Mouse (Mus musculus) kidney, adult 18-20 months (tissue): ENCODE results near the gene Insr.

ENCODE experiments used
- DNase-seq: peaks from one replicate; pipeline ENCODE4 v3.0.0; 2021

Gene Insr

DNA sequence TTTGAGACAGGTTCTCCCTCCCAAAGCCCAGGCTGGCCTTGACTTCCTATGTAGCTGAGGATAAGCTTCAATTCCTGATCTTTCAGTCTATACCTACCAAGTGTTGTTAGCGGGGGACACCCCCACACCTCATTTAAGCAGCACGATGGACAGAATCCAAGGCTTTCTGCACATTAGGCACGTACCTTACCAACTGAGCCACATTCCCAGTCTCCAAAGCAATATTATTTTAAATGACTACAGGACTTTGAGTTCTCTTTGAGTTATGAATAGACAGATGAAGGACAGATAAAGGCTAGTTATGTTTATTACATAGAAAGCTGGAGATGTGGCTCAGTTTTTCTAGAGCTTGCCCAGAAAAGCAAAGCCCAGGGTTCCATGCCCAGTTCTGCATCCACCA, 5.6 kb downstream of the Insr start:
- DNase-seq: no peak

DNA sequence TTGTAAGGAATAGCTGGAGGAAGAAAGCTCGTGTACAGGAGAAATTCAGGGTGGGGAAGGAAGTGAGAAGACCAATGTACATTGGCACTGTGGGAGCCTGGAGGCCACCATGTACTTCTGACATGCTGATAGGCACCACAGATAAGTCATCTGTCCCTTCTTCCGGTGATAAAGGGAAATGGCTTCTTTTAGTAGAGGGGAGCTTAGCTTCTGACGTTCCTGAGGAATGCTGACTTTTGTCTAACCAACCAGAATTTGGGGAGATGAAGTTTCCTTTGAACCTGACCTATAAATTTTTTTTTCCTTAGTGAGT, 12.0 kb downstream of the Insr start:
- DNase-seq: no peak

DNA sequence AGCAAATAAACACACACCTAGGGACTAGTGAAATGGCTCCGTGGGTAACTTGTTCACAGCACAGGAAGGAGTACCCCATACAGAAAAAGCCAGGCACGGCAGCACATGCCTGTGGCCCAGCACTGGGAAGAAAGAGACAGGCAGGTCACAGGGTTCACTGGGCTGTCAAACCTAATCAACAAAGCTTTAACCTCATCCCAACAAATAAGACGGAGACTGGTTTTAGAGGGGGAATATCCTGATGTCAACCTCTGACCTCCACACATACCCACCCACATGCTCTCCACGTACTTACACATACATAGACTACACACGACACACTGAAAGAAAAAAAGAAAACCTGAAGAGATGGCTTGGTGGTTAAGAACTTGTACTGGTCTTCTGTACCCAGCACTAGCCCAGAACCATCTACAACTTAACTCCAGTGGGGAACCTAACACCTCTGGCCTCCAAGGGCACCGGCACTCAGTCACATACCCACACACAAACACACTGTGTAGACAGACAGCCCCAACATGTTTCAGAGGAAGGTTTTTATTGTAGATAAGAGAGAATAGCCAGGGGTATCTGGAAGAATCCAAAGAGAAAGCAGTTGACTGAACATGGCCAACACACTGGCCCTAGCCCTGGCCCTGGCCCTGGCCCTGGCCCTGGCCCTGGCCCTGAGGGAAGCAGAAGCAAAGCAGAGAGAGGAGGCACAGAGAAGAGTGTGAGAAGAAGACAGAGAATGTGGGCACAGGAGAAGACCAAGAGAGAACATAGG, 12.6 kb downstream of the Insr start:
- DNase-seq: no peak

DNA sequence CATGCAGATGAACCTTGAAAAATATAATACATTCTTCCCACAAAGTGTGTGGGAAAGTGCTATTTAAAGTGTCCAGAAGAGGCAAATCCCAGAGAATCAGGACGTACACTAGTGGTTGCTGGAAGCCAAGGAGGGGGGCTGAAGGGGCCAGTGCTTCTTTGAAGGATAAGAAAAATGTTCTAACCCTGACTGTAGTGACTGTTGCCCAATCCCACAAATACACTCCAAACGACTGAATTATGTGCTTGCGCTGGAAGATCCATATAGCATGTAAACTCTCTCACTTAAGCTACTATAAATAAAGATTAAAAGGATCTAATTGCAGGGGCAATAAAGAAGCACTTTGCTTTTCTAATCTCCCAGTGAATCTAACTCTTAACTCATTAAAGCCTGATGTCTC, 14.2 kb downstream of the Insr start:
- no peak for DNase-seq

DNA sequence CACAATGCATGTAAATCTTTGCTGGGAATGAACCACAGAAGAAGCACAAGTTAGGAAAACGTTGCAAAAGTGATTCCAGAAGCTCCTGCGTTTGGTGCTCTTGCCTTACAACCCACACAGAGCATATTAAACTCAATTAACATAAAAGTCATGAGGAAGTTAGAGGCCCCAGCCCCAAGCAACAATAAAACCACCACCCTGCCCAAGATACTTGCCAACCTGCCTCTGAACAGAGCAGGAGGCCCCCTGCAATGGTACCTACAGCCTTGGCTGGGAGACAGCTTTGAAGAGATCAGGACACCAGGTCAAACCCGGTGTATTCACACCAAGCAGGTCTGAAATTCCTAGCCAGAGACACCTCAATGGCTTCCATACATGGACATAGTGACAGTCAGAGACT, 16.6 kb downstream of the Insr start:
- DNase-seq: no peak

DNA sequence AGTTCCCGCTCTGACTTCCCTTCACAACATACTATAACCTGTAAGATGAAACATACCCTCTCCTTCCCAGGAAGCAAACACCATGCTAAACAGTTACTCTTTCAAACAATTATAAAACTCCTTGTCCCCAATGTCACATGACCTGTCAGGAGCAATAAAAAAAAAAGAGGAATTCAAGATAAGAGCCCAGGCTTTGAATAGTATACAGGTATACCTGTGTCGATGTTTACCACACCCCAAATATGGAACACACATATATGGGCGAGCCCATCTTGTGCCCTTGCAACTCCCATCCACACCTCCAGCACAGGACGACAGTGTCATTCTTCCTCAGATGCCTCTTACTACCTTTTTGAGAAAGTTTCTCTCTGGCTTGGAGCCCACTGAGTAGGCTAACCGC, 18.3 kb downstream of the Insr start:
- no peak for DNase-seq

DNA sequence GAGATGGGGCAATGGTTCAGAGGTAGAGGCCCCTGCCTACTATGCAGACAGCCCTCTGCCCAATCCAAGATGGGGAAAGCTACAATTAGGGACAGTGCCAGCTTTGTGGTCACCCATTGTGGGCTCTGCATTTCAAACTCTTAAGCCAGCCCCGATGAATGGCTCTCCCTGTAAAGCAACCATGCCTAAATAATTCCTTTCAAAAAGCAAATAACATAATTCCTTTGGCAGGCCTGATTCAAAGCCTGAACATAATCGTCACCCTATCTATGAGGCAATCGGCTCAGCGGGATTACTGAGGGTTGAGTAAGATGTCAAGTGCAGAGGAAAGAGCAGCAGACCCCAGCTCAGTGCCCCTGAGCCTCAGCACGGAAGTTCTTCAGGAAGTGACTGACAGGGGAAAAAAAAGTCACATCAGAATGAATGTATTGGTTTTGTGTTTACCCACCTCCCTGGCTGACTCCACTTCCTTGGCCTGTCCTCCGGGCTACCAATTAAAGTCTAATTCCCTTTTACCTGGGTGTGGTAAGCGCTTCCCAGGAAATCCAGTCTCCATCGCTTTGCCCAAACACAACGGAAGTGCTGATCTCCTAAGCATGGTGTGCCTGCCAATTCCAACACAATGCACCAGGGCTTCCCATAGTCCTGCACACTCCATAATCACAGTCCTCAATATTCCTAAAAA, 19.1 kb downstream of the Insr start:
- DNase-seq: no peak

DNA sequence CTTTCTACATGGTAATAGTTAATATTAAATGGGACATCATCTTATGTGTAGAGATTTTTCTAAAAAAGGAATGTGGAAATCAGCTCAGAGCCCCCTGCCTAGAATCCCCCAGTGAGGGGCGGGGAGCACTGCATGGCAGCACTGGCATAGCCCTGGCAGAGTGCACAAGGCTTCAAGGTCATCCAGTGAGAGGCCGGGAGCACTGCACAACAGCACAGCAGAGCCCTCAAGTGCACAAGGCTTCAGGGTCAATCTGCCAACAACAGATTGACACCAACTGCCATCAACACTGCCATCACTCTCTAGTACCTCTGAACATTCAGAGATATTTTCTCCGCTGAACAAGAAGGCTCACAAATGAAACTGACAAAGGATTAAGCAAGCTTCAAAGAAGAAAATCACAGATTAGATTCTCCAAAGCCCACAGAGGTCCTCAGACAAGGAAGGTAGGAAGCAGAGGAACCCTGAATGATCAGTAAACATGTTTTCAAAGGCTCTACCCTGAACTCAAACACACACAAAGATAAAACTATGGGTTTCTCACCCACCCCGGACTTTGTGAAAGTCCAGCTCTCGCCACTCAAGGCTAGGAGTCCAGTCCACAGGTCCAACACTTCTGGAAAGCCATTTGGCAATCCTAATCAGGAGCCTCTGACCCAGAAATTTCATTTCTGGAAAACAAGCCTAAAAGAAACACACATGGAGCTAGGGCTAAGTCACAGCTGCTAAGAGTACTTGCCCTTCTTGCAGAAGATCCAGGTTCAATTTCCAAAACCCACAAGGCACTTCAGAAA, 23.1 kb downstream of the Insr start:
- DNase-seq: no peak

DNA sequence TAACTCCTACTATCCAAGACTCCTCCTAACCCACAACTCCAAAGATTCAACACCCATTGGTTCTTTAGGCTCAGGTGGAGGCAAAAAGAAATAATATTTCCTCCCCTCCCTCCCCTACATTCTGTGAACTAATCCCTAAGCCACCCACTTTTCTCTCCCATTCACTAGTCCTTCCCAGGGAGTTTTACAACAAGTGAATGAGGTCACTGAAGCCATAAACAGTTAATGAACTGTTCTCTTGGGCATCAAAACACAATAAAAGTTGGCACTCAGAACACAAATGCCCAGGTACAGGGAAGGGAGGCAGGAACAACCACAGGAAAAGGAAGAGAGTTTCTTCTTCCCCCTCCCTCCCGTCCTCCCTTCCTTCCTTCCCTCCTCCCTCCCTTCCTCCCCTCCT, 24.1 kb downstream of the Insr start:
- DNase-seq: no peak

DNA sequence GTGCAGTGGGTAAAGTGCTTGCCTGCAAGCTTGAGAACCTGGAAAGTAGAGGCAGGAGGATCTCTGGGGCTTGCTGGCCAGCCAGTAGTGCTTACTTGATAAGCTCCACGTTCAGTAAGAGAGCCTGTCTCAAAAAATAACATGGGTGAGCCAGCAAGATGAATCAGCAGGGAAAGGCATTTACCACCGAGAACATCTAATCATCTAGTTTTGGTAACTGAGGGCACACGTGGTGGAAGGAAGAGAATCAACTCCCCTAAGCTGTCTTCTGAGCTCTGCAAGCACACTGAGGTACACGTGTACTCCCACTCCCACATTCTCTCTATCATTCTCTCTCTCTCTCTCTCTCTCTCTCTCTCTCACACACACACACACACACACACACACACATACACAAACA, 26.2 kb downstream of the Insr start:
- no peak for DNase-seq

DNA sequence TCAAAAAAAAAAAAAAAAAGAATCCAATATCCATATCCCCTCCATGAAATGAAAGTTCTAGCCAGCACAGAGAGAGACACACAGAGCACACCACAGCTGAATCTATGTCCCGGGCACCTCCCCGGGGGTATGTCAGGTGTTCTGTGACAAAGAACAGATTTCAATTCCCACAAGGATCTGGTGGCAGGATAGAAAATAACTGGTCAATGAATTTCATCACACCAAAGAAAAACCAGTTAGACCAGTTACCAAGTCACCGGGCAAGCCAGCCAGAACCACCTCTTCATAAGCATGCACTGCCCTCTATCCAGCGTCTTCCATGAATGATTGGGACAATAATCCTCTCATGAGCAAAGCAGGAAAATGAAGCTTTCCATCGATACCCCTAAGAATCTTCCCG, 26.8 kb downstream of the Insr start:
- no peak for DNase-seq

DNA sequence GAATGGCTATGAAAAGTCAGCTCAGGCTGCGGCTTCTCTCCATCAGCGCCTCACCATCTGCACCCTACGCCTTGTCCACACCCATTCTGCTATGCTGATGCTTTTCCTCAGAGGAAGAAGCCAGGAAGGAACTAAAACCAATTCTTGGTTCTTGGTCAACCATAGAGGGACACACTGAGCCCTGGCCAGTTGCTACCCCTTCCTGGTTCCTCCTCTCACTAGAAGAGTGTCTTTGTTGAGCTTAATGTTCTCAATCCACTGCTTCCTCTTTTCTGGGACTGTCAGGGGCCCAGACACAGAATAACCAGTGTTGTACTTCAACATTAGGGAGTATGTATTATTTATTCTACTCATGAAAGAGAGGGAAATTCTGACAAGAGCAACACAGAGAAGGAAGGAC, 28.3 kb downstream of the Insr start:
- no peak for DNase-seq

DNA sequence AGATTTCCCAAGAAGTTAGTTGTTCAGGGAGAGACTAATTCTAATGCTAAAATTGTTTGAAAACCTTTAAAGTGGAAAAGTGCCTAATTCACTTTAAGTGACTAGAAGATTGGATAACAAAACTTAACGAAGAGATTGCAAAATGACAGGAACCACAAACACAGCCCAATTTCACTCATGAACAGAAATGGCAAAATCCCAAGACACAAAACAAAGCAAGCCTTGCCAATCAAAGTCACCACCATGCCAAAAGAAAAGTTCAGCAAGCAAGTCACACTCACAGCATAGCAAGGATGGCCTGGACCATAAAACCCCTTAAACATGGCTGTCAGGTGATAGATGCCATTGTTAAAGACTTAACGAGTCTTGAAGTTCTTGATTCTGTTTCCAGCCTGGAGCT, 29.5 kb downstream of the Insr start:
- DNase-seq: no peak

DNA sequence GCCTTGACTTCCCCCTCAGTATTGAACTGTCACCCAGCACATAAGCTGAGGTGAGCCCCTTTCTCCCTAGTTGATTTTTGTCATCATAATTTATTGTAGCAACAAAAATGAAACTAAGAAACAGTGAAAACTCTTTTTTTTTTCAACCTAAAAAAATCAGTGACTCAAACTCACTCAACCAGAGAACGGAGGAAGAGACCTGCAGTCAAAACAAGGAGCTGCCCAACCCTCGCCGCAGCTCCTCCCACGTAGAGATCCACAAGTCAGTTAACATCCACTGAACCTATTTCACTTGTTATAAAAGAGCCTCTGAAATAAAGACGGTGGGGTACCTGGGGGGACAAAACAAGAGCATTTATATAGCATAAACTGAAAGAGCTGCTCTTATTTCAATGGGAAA, 30.7 kb downstream of the Insr start:
- DNase-seq: no peak

DNA sequence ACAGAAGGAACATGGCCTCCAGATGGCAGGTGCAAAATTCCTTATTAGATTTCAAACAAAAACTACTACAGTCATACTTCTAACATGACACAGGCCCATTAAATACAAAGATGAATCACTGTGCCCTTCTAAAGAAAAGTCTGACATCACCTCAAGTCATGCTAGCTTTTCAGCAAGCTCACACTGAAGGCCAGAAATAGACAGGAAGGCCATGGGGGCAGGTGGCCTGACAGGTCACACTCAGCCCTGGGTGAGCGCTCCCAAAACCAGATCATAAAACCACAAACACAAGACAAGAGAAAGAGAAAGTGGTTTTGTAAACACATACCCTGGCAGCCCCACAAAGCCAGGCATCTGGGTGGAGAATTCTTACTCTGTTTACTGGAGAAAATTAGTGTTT, 32.3 kb downstream of the Insr start:
- DNase-seq: no peak

DNA sequence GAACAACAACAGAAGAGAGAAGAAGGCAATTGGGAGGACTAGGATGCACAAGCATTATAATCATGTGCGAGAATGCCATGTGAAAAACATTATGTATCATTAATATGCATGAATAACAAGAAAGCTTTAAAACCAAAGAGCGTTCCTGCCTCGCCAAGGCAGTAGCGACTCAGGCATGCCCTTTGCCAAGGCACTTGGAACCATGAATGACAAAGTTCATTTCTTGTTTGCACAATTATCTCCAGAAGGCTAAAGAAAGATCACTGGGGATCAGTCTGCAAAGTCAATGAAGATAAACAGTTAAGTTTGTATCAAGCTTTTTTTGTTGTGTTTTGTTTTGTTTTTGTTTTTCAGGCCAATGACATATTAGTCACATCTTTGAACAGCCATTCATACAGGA, 36.2 kb downstream of the Insr start:
- DNase-seq: no peak

DNA sequence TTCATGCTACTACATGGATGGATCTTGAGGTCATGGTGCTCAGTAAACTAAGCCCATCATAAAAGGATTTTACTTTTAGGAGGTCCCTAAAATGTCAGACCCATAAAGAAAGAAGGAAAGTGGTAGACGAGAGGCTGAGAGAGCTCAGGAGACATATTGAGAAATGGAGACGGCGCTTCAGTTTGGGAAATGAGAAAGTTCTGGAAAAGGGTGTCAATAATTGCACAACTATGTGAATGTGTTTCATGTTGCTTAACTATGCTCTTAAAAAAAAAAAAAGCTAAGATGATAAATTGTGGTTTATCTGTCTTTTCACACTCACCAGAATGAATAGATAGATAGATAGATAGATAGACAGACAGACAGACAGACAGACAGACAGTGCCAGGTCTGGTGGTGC, 38.7 kb downstream of the Insr start:
- DNase-seq: no peak

DNA sequence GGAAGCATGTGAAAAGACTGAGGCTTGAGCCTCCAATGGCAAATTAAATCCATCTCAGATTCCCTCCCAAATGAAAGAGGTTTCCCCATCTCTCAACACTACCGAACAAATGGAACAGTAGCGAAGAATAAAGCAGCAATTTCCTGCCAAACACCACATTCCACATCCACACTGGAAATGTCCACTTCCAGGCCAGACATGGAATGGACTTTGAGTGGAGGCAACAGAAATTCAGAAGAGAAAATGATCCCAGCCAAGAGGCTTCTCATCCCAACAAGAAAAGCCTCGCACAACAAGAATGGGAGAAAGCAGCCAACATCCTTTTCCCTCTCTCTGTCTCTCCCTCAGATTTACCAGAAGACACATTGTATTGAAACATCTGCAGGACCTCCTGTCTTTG, 39.8 kb downstream of the Insr start:
- no peak for DNase-seq

DNA sequence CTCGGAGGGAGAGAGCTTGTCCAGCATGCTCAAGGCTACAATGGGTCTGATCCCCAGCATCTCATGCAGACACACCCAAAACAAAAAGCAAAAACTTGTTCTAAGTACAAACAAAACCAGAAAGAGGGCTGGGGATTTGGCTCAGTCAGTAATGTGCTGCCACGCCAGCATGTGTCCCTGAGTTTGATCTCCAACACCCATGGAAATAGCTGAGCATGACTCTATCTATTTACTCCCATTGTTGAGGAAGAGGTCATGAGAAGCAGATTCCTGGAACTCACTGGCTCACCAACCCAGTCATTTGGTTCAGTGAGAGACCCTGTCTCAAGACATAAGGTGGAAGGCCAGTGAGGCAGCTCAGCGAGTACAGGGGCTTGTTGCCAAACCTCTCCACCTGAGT, 40.6 kb downstream of the Insr start:
- no peak for DNase-seq

DNA sequence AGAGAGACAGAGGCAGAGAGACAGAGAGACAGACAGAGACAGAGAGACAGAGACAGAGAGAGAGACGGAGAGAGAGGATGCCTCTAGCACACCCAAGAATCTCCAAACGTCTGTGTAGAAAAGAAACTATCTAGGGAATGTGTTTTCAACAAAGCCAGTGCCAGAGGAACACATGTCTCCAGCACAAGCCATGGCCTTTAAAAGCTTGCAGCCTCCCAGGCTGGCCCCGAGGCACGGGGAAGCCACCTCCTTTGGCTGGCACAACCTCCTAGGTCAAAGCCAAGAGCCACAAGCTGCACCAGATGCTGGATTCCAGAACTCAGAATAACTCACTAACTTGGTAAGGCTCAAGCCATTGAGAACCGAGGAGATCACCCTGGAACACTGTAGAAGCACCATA, 42.1 kb downstream of the Insr start:
- DNase-seq: no peak

DNA sequence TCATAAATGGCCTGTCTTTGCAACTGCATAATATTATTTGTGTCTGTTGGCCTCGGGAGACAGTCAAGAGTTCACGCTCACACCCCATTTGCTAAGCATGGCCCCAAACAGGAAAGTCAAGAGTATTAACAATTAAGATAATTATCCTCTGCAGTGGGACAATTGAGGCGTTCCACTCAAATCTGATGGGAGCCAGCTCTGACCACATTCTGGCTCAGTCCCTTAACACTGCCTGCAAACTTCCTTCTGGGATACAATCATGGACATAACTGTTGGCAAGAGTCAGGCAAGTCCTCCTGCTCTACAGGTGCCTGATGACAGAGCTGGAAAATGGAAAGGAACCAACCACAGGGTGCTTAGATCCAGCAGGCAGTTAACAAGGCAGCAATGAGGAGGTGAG, 43.1 kb downstream of the Insr start:
- no peak for DNase-seq

DNA sequence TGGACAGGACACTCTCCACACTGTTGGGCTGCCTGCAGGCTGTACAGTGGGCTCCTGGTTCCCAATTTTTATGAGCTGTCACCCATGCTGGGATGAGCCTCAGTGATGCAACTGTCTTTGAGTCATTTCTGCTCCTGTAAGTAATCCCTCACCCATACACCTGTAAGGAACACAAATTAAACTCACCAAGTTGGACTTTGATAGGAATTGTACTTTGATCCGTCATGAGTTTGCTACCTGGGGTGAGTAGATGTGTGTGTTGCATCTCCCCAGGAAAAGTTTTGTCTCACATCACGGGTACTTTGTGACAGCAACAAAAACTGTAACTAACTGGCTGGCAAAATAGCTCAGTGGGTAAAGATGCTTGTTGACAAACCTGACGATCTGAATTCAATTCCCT, 44.8 kb downstream of the Insr start:
- no peak for DNase-seq

DNA sequence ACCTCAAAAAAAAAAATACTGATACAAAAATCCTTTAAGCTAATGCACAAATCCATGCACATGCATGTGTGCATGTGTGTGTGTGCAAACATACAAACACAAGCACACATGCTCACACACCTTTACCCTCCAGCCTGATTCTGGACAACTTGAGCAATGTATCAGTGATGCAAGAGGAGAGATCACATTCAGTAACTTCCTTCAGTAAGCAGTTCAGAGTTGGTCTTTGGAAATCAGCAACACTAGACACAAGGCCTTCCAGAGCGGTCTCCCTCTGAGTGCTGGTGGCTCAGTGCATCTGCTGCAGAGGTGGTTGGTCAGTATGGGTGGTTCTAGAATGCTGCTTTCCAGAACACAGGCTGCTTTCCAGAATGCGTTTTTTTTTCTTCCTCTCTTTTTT, 46.8 kb downstream of the Insr start:
- DNase-seq: no peak
